Mouse (Mus musculus): ENCODE measurements at regions not wholly inside any gene's neighbourhood (a gene's known extent, or its start where the extent isn't known, plus 50 kb on each side); places are given as distances from the start of the nearest gene placed in this dataset.

DNA sequence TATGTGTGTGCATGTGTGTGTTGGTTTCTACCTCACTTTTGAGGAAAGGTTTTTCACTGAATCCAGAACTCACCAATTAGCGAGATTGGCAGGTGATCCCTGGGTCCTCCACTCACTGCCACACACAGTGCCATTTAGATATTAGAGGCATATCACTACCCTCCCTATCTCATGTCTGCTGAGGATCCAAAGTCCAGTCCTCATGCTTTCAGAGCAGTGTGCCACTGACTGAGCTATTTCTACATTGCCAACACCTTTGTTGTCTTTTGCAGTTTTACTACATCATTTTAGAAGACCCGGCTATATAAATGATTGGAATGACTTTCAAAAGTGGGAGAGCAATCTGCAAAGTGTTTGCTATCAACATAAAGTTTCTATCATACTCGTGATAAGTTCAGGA is 392.0 kb upstream of the Nr3c2 start:
- no peak overlapping the region for H3K27ac ChIP-seq (ENCODE audit: low read depth)
- no peak overlapping the region for H3K9ac ChIP-seq (replicated peaks)
- 70% methylated on average over 3 of the region's 3 CpGs for WGBS (ENCODE audit: insufficient replicate concordance)
- no peak overlapping the region for H3K4me2 ChIP-seq (ENCODE audit: low read depth, low read length)
- no peaks in the 10 kb centered on the region for H3K4me1 ChIP-seq (ENCODE audit: insufficient read depth)
- no peak overlapping the region for H3K4me3 ChIP-seq (ENCODE audit: low read depth, low read length)
- TF ChIP-seq EP300 (IDR thresholded peaks at IDR 0.05; ENCODE audit: low read depth), result no peak
- TF ChIP-seq CTCF (IDR thresholded peaks at IDR 0.05; ENCODE audit: low read depth), result no peak
- no peaks in the 10 kb centered on the region for H3K36me3 ChIP-seq (replicated peaks; ENCODE audit: insufficient read depth, low read length)
- no peaks in the 10 kb centered on the region for H3K27me3 ChIP-seq (ENCODE audit: insufficient read depth, low read length)
- no peaks in the 10 kb centered on the region for H3K9me3 ChIP-seq (ENCODE audit: low read length)
- DNase-seq, result no peak
- no peak for ATAC-seq

DNA sequence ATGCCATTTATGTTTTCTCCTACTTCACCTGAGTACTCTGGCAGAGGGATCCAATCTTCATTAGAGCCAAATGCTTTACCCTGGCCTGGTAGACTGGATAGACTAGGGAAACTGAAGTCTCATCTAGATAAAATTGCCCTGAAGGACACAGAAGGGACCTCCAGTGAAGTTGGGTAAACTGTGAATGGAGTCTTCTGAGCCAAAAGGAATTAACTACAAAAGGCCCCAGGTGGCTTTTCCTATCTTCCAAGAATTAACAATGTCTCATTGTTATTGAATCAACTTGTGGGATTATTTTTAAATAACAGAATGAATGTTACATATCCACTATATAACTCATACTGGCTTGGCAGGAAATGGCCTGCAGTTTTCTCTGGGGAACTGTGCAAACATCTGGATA is 390.0 kb upstream of the Nr3c2 start:
- H3K36me3 ChIP-seq (replicated peaks; ENCODE audit: insufficient read depth, low read length), result no peaks in the 10 kb centered on the region
- no peak for TF ChIP-seq CTCF (IDR thresholded peaks at IDR 0.05; ENCODE audit: low read depth)
- TF ChIP-seq EP300 (IDR thresholded peaks at IDR 0.05; ENCODE audit: low read depth), result no peak

DNA sequence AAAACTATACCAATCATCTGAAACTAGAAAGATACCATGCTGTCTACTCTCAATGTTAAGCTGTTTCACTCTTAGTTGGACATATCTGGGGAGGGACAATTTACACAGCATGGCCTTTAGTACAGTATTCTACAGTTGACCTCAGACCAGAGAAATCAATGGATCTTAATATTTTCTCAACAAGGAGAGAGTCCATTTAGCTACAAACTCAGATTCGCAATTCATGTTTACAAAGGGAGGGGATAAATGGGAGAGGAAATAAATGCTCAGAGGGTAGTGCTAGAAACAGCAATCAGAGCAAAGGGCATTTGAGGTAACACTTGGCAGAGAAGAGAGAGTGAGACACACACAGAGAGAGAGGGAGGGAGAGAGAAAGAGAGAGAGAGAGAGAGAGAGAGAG is 385.1 kb upstream of the Nr3c2 start:
- TF ChIP-seq CTCF (IDR thresholded peaks at IDR 0.05; ENCODE audit: low read depth) (no peak), EP300 (IDR thresholded peaks at IDR 0.05; ENCODE audit: low read depth) (no peak)
- ATAC-seq, result no peak
- no peaks in the 10 kb centered on the region for H3K36me3 ChIP-seq (replicated peaks; ENCODE audit: insufficient read depth, low read length)
- no peaks in the 10 kb centered on the region for H3K9me3 ChIP-seq (ENCODE audit: low read length)
- no peak overlapping the region for H3K4me2 ChIP-seq (ENCODE audit: low read depth, low read length)
- no peaks in the 10 kb centered on the region for H3K27me3 ChIP-seq (ENCODE audit: insufficient read depth, low read length)
- H3K4me1 ChIP-seq (ENCODE audit: insufficient read depth), result no peaks in the 10 kb centered on the region
- H3K9ac ChIP-seq (replicated peaks), result no peak overlapping the region
- H3K27ac ChIP-seq (ENCODE audit: low read depth), result no peak overlapping the region
- DNase-seq, result no peak
- WGBS (ENCODE audit: insufficient replicate concordance), result 53% methylated on average over 1 of the region's 1 CpGs
- H3K4me3 ChIP-seq (ENCODE audit: low read depth, low read length), result no peak overlapping the region

More for the DNA sequence above, 390.0 kb upstream of the Nr3c2 start:
- Histone ChIP-seq H3K9me3 (ENCODE audit: low read length) (no peaks in the 10 kb centered on the region), H3K27me3 (ENCODE audit: insufficient read depth, low read length) (no peaks in the 10 kb centered on the region), H3K9ac (replicated peaks) (no peak overlapping the region), H3K4me2 (ENCODE audit: low read depth, low read length) (no peak overlapping the region), H3K4me3 (ENCODE audit: low read depth, low read length) (no peak overlapping the region), H3K27ac (ENCODE audit: low read depth) (no peak overlapping the region), H3K4me1 (ENCODE audit: insufficient read depth) (no peaks in the 10 kb centered on the region)
- ATAC-seq (no peak), DNase-seq (no peak)

DNA sequence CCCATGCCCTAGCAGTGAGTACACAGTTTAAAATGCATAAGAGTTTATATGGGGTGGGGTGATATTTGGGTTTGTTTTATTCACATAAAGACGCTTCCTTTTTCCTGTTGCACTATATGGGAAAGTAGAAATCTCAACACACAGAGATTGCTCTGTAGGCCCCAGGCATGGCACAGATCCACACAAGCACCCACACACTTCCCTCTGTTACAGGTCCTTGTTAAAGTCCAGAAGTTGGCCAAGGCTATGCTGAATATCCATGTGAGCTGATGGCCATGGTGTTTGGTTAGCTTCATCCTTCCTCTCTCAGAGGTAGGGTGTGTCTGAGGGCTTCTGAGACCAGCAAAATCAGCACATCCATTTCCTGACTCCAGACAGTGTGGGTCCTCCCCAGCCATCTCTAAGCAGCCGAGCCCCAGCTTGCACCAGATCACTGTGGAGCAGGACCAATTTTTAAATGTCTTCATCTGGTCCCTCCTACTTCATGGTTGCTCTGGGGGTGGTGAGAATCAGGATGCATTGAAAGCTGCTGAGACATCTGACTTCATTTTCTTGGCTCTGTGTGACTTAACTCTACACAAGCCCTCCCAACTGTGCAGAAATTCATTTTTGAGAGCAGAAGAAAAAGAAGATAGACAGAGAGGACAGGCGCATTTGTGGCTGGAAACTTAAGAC is 360.3 kb upstream of the Nr3c2 start:
- H3K36me3 ChIP-seq (replicated peaks; ENCODE audit: insufficient read depth, low read length), result no peaks in the 10 kb centered on the region
- 68% methylated on average over 3 of the region's 3 CpGs for WGBS (ENCODE audit: insufficient replicate concordance)
- H3K9me3 ChIP-seq (ENCODE audit: low read length), result no peaks in the 10 kb centered on the region
- no peak for ATAC-seq
- no peak for TF ChIP-seq EP300 (IDR thresholded peaks at IDR 0.05; ENCODE audit: low read depth)
- no peak for TF ChIP-seq CTCF (IDR thresholded peaks at IDR 0.05; ENCODE audit: low read depth)
- no peak for DNase-seq
- no peaks in the 10 kb centered on the region for H3K4me1 ChIP-seq (ENCODE audit: insufficient read depth)
- H3K27ac ChIP-seq (ENCODE audit: low read depth), result no peak overlapping the region
- H3K27me3 ChIP-seq (ENCODE audit: insufficient read depth, low read length), result no peaks in the 10 kb centered on the region
- no peak overlapping the region for H3K4me3 ChIP-seq (ENCODE audit: low read depth, low read length)
- no peak overlapping the region for H3K9ac ChIP-seq (replicated peaks)
- H3K4me2 ChIP-seq (ENCODE audit: low read depth, low read length), result no peak overlapping the region

DNA sequence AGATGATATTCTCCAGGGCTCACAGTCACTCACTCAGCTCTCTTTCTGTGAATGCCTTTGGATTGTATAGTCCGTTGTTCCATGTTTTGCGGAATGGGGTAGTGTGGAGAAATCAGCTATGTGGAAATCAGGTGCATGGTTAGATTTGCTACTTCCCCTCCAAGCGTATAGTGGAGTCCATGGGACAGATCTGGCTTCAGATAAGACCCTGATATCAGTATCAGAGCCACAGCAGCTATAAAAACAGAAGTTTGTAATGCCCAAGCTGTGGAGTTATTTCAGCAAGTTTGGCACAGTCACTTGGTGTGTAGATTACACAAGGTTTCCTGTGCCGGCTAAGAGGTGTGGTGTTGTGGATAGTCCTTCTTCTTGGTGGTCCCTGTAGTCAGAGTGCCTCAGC is 359.6 kb upstream of the Nr3c2 start:
- Histone ChIP-seq H3K4me2 (ENCODE audit: low read depth, low read length) (no peak overlapping the region), H3K27ac (ENCODE audit: low read depth) (no peak overlapping the region), H3K9me3 (ENCODE audit: low read length) (no peaks in the 10 kb centered on the region), H3K4me3 (ENCODE audit: low read depth, low read length) (no peak overlapping the region), H3K36me3 (replicated peaks; ENCODE audit: insufficient read depth, low read length) (no peaks in the 10 kb centered on the region), H3K27me3 (ENCODE audit: insufficient read depth, low read length) (no peaks in the 10 kb centered on the region), H3K9ac (replicated peaks) (no peak overlapping the region), H3K4me1 (ENCODE audit: insufficient read depth) (no peaks in the 10 kb centered on the region)
- ATAC-seq (no peak), DNase-seq (no peak)
- WGBS (ENCODE audit: insufficient replicate concordance), result 61% methylated on average over 4 of the region's 4 CpGs
- TF ChIP-seq EP300 (IDR thresholded peaks at IDR 0.05; ENCODE audit: low read depth) (no peak), CTCF (IDR thresholded peaks at IDR 0.05; ENCODE audit: low read depth) (no peak)

- H3K4me1 ChIP-seq (ENCODE audit: insufficient read depth), result no peaks in the 10 kb centered on the region
- no peak for DNase-seq
- H3K27ac ChIP-seq (ENCODE audit: low read depth), result no peak overlapping the region
- no peaks in the 10 kb centered on the region for H3K36me3 ChIP-seq (replicated peaks; ENCODE audit: insufficient read depth, low read length)
- 59% methylated on average over 3 of the region's 3 CpGs for WGBS (ENCODE audit: insufficient replicate concordance)
- H3K4me3 ChIP-seq (ENCODE audit: low read depth, low read length), result no peak overlapping the region
- H3K4me2 ChIP-seq (ENCODE audit: low read depth, low read length), result no peak overlapping the region
- no peaks in the 10 kb centered on the region for H3K9me3 ChIP-seq (ENCODE audit: low read length)
- no peaks in the 10 kb centered on the region for H3K27me3 ChIP-seq (ENCODE audit: insufficient read depth, low read length)
- ATAC-seq, result no peak
- no peak for TF ChIP-seq EP300 (IDR thresholded peaks at IDR 0.05; ENCODE audit: low read depth)
- TF ChIP-seq CTCF (IDR thresholded peaks at IDR 0.05; ENCODE audit: low read depth), result no peak
- H3K9ac ChIP-seq (replicated peaks), result no peak overlapping the region
These were observed 358.6 kb upstream of the Nr3c2 start for GRCm38 (mm10) chr8:76540611-76541010.

DNA sequence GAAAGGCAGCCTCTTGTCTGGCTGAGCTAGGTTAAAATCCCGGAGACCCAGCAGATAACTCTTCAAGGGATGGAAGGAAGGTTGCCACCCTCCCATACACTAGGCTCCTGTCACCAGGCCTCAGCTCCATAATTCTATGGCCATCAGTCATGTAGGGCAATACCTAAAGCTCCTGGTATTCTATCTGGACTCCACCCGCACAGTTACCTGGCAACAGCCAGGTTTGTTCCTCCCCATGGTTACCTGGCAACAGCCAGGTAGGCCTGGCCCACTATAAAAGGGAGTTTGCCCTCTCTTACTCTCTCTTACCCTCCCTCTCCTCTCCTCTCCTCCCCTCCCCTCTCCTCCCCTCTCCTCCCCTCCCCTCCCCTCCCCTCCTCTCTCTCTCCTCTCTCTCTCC is 347.6 kb upstream of the Nr3c2 start:
- ATAC-seq, result no peak
- no peak overlapping the region for H3K4me3 ChIP-seq (ENCODE audit: low read depth, low read length)
- no peak overlapping the region for H3K27ac ChIP-seq (ENCODE audit: low read depth)
- H3K4me1 ChIP-seq (ENCODE audit: insufficient read depth), result no peaks in the 10 kb centered on the region
- H3K36me3 ChIP-seq (replicated peaks; ENCODE audit: insufficient read depth, low read length), result no peaks in the 10 kb centered on the region
- no peaks in the 10 kb centered on the region for H3K9me3 ChIP-seq (ENCODE audit: low read length)
- no peak overlapping the region for H3K4me2 ChIP-seq (ENCODE audit: low read depth, low read length)
- no peak for TF ChIP-seq EP300 (IDR thresholded peaks at IDR 0.05; ENCODE audit: low read depth)
- no peak overlapping the region for H3K9ac ChIP-seq (replicated peaks)
- WGBS (ENCODE audit: insufficient replicate concordance), result 62% methylated on average over 2 of the region's 2 CpGs
- DNase-seq, result no peak
- H3K27me3 ChIP-seq (ENCODE audit: insufficient read depth, low read length), result no peaks in the 10 kb centered on the region
